Mouse (Mus musculus) adrenal gland, adult 18-20 months (tissue): ENCODE measurements around the gene Tlr13. TPM values are rescaled to one million over a fixed set of nuclear protein-coding genes. Genes with fewer than 3 reads are reported as not detected.

Source experiments
- DNase-seq, 2 experiments: peaks; one replicate each; pipeline ENCODE4 v3.0.0; 2021 to 2022; ENCODE audit warnings: low spot score in 2 of 2
- long read RNA-seq, 2 experiments: library from polyadenylated mRNA; stranded (forward); transcript quantifications; one replicate each; pipeline ENCODE4 v2.0.0; 2021
- total RNA-seq, 2 experiments: library from RNA; stranded (reverse); gene quantifications; 1 replicate in 1 of 2; 2 replicates in 1 of 2; pipeline ENCODE4 v1.2.3; 2021

Gene Tlr13
- 1 to 10 TPM; 2.1 to 4.3 TPM for total RNA-seq
- long read RNA-seq, experiment 1, full-length matches to known transcripts = 1 of 1 reads
- long read RNA-seq, experiment 1, partial matches to known transcripts = 0 of 1 reads
- long read RNA-seq, experiment 1, other reads (novel, unspliced or antisense) = 0 of 1 reads
- long read RNA-seq, experiment 2, full-length matches to known transcripts = 1 of 1 reads
- long read RNA-seq, experiment 2, partial matches to known transcripts = 0 of 1 reads
- long read RNA-seq, experiment 2, other reads (novel, unspliced or antisense) = 0 of 1 reads

DNA sequence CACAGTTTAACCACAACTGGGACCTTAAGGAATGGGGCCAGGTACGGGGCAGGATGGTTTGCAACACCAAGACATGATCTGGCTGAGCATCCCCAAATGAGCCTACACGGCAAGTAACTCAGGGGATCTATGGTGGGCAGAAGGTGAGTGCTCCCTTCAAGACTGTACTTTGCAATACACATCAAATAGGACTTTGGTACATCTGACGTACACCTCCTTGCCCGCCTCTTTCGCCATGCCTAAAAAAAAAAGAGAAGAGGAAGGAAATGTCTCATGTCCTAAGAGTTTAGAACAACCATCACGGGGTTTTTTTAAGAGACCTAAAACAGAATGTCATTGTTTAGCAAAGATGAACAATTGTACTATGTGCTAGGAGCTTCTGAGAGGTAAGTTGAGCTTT lies at the start of gene Tlr13:
Gene Tlr13 (plus strand): TSS at position 269 of the 400 bp plus-strand sequence.
- DNase-seq = no peak

DNA sequence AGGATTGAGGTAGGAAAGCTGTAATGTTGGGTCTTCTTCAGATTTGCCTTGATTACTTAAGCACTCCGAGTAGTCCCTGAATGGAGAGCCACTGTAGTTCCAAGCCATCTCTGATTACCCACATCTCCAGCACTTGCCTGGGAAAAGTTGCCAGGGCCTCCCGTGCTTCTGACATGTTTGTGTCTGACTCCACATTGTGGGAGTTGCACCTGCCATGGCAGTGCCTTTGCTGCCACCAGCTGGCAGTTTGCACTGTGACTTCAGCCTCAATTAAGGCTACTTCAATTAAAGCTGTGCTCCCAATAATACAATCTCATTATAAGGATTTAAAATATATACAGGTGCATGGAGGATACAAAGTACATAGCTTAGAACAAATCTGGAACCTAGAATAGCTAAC lies 37.5 kb upstream of the Tlr13 start:
- no peak for DNase-seq

DNA sequence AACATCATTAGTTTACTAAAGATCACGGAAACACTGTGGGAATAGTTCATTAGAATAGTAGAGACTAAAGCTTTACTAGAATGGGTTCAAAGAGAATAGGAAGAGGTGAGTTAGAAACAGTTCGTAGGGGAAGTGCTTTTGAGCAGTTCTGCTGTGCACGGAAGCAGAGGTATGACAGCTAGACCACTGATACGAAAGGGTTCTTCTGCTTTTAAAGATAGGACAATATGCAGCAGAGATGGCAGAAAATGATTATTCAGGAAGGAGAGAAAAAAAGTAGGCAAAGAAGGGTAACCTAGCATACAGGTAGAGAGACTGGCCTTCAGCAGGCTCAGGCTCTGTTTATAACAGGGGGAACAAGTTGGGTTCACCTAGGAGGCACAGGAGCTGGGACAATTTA lies 29.1 kb upstream of the Tlr13 start:
- no peak for DNase-seq

DNA sequence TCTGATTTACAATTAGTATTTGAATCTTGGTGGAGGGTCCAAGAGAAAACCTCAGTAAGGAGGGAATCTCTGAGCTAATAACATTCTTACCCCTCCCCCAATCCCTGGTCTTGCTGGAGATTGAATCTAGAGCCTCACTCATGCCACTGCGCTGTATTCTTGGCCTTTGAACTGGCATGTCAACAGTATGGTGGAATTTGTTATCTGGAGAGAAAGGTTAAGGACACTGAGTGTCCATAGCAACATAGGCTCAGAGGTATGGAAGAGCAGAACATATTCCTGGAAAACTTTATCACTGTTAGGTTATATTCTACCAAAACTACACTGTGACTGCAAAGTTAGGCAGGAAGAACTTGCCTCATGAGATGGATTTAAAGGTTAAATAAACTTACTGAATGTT lies 28.3 kb upstream of the Tlr13 start:
- DNase-seq = no peak

DNA sequence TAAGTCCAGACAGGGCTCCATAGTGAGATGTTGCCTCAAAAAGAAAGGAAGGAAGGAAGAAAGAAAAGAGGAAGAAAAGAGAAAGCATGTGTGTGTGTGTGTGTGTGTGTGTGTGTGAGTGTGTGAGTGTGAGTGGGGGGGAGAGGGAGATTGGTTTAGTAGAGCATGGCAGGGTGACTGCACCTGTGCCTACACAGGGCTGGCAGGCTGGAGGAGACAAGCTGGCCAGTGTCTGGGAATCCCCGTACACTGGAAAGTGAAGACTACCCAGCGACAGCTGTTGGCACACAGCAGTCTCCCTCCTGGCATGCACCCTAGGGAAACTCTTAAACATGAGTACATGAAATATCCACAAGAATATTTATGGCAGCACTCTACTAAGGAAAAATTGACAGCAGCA lies 20.2 kb upstream of the Tlr13 start:
- no peak for DNase-seq

DNA sequence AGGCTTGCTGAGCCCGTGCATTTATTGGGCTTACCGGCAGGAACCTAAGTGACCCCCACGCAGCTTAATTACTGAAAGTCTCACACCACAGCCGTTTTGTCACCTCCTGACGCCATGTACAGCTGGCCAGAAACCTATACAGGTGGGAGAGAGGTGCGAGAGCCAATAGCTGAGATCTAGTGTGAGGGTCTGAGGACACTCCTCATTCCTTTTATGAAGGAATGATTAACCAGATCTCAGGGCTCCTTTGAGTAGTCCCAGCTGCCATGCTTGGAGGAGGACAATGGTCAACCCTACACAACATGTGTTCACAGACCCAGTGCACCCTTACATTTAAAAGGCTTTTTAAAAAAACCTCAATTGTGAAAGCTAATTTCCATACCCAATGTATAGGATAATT lies 14.7 kb upstream of the Tlr13 start:
- DNase-seq = no peak

DNA sequence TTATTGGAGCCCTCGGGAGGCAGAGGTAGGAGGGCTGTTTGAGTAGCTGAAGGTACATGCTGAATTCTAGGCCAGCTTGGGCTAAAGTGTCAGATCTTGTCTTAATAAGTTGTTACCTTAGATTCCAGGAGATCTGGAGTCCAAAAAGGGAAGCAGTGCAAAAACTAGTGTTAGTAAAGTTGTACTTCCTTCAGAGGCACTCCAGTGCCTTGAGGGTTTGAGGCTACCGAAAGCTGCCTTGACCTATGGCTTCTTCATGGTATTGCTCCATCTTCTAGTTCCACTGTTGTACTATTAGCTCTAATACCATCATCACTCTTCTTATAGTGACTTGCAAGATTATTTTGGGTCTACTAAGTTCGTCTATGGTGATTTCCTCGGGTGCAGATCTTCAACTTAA lies 13.1 kb upstream of the Tlr13 start:
- DNase-seq = no peak

DNA sequence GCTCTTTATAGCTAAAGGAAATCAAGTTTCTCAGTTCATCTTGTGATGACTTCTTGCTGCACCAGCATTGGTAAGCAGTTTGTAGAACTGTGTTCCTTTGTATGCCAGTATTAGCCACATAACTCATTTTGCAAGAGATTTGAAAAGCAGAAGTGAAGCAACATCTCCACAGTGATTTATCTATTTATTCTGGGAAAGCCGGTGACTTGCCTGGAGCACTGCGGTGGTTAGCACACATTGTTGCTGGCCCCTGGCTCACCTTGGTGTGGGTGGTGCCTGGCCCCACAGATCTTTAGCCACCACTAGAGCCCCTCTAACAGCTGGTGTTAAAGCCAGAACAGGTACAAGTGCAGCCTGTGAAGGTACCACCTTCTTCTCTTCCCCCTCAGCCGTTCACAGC lies 8.1 kb upstream of the Tlr13 start:
- DNase-seq = peak in 1 of 2 experiments; percentile 20

DNA sequence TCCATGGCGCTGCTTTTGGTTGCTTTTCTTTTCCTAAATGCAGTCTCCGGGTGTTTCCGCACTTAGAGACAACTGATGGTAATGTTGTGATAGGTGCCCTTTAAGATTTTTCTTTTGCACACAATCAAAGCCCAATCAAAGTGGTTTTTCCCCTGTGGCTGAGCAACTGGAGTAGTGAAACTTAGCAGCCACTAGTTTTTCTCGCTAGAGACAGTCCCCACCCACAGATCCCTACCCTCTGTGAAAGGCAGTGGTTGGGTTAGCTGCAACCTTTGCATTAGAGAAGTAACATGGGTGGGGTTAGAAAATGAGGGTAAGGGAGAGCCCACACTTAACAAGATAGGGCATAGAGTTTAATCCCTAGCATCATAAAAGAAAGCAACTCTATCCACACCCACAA lies 7.5 kb upstream of the Tlr13 start:
- no peak for DNase-seq

DNA sequence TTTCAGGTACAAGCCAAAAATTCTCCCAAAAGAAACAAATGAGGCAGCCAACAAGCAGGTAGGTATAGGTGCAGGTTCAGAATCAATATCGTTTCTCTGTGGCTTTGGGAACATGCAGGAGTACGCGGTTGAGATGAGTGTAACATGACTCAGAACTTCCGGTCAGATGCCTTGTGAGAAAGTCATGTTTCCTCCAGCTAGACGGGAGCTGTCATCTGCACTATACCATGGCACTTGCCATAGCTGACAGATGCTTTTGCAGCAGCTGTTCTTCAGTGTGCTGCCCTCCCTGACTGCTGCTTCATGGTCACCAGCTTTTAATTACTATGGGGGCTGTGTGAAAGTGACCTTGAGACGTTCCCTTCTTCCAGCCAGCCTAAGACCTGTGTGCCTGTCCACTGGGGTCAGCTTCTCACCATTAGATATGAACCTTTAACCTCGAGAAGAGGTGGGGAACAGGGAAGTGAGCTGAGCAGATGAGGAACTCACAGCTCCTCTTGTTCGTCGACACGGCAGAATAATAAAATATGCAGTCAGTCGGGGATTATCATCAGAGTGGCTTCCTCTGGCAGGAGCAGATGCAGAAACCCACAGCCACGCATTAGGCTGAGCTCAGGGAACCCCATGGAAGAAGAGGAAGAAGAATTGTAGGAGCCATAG lies 7.0 kb upstream of the Tlr13 start:
- DNase-seq = no peak

DNA sequence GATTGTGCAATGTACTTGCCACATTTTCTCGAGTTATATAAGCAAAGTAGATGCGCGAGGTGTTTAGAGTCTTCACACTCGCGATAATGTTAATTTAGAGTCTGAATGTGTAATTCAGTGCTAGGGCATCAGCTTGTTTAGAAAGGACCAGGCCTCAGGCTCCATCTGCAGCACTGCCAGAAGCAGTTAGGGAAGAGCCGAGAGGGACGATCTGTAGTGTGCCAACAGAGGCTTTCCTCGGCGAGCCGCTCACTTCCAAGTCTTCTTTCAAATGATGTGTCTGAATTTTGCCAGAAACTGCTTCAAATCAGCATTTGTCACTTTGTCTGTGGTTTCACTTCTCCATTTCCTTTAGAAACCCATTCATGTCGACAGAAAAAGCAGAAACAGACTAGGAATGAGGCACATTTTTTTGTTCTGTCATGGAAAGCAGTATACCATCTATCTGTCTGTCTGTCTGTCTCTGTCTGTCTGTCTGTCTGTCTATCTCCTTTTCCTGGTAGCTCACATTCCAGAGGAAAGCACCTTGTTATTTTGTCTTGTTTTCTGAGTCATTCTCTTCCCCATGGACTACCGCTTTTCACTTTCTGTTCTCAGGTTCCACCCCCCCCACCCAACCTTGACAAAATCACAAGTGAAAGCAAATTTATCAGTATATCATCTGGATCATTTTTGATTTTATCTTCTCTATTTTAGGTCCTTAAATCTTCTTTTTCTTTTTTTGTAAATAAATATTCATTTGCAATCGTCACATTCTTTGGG lies 3.5 kb upstream of the Tlr13 start:
- no peak for DNase-seq

DNA sequence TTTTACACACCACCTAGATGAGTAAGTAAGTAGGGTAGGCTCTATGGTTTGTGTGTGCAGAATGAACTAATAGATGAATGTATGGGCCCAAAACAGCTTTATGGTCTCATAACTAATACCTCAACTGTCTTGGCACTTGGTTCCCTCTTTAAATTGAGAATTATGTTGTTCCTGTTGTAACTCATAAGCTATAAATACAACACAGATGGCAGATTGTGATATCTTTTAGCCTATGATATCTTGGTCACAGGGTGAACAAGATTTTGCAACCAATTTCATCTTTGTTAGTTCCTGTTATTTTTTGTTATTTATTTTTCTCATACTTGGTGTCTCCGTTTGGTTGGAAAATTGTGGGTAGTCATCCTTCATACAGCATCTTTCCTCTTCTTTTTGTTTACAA lies 5.2 kb downstream of the Tlr13 start:
- DNase-seq = no peak

DNA sequence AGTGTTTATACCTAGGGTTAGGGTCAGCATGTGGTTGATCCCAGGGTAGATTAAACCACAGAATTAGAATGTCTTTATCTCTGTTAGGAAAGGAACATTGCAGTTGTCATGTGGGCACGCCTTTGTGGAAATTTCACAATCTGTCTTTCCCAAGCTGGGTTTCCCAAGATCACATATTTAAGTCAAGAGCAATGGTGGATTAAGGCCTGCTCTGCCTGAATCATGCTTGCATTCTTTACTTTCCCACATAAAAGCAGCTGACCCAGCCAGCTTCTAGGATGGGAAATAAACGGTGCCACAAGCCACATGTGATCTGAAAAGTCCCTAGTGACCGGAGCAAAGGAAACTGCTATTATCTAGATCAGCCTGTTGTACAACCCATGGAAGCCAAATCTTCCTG lies 6.5 kb downstream of the Tlr13 start:
- DNase-seq = no peak

DNA sequence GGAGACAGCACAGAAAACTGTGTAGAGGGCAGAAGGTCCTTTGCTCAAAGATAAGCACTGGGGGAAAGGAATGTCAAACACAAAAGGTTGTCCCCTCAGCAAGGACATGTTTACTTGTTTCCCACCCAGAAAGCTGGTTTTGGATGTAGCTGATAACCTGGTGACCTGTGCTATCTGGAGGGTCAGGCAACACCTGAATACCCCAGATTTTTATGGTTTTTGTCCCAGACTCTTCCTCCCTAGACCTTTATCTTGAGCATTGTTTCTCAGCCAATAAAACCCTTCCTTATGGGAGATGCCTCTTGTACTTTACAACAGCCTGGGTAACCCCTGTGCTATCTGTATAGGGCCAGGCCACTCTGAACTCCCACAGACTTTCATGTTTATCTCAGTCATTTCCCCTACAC lies 11.2 kb downstream of the Tlr13 start:
- DNase-seq = no peak

DNA sequence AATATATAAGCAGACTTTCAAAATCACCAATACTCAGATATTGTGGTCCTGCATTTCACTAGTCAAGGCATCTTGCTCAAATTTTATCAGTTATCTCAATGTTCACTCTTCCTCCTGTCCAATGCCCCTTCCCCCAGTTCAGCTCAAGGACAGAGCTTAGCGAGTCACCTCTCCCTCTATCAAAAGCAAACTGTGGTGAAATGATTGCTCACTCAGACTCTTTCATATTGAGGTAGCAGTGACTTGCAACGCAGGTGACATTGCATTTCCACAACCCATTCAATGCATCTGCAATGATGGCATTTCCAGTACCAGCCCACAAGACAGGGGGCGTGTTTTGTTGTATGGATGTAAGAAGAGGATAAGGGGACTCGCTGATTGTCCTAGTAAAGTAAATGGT lies 12.9 kb downstream of the Tlr13 start:
- no peak for DNase-seq

DNA sequence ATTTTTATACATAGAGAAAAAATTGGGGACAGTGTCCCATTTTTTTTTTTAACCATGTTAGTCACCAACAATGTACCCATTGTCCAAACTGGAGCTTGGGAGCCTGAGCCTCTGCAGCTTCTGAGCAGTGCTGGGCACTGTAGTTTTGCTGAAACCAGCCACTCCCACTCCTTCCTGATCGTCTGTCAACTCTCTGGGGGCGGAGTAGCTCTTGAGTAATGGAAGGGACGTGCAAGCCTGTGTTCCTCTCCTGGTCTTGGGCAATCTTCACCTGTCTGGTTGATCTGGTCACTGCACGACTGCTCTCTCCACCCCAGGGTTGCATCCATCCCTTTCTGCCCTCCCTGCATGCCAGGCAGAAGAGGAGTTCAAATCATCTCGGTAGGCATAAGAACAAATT lies 21.0 kb downstream of the Tlr13 start:
- DNase-seq = no peak

DNA sequence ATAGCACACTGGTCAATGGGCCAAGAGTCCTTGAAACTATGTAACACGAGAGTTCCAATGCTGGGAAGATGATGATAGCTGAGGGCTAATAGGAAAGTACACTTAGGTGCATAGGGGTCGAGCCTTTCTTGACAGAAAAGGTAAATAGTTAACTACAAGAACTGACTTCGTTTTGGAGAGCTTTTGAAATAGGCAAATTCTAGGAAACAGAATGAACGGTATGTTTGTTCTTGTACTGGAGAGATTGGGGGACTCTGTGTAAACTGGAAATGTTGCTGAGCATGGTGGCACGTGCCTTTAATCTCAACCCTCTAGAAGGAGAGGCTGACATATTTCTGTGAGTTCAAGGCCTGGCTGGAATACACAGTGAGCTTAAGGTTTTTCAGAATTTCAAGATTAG lies 21.6 kb downstream of the Tlr13 start:
- no peak for DNase-seq

DNA sequence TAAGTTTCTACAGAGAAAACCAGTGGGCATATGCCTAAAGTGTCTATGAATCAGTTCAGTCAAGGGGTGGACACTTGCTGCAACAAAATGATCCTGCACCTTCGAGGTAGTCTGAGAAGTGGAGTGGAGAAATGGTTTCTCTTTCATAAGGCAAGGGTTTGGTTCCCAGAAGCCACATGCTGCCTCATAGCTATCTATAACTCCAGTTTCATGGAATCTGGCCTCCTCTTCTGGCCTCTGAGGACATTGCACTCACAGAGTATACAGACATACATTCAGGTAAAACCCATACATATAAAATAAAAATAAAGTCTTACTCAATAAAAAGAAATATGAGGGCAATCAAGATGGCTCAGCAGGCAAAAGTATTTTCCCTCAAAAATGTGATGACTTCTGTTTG lies 22.1 kb downstream of the Tlr13 start:
- no peak for DNase-seq

DNA sequence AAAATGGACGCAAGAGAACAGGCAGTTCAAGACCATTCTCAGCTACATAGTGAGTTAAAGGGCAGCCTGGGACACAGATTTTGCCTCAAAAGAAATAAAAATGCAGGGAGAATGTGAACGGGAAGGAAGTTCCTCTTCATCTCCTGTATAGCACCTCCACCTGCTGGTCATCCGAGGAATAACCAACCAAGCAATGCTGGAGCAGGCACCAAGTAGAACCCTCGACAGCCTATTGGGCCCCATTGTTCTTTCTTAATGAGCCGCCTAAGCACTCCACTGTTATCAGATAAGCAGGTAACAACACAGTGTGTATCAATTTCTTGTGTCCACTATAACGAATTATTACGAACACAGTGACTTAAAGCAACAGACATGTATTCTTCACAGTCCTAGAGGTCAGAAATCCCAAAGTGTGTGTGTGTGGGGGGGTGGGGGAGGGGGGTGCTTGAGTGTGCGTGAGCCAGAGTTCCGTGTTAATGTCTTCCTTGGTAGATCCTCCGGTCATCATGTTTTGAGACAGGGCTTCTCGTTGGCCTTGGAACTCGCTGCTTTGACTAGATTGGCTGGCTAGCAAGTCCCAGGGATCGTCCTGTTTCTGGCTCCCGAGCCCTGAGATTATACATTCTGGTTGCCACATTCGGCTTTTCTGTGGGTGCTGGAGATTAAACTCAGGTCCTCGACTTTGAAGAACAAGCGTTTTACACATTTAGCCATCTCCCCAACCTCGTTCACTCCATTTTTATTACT lies 28.3 kb downstream of the Tlr13 start:
- peak; percentile 55 to 63 for DNase-seq

DNA sequence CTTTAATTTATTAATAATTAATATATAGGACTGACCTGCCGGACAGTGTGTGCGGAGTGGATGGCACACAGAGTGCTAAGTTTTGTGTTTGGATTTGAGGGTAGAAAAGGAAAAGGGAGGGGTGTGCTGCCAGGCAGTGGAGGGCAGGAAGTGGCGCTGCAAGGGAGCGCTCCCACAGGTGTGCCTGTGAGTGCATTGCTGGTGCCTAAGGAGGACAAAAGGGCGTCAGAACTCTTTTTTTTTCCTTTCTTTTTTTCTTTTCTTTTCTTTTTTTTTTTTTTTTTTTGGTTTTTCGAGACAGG lies 28.8 kb downstream of the Tlr13 start:
- no peak for DNase-seq

DNA sequence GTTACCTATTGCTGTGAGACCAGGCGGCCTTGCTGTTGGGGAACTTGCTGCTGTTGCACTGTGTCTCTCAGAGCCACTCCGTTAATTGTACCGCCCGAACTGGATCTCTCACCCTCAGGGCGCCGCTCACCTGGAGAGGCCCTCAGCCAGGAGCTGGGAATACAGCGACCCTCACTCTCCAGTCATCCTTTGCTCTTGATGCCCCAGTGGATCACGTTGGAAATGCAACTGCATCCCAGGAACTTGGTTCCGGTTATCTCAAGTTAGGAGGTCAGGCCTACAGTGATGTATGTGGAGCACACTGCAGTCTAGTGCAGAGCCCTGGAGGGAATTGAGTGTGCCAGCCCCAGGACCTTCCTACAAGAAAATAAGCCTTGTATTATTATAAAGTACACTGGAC lies 33.3 kb downstream of the Tlr13 start:
- DNase-seq = no peak

DNA sequence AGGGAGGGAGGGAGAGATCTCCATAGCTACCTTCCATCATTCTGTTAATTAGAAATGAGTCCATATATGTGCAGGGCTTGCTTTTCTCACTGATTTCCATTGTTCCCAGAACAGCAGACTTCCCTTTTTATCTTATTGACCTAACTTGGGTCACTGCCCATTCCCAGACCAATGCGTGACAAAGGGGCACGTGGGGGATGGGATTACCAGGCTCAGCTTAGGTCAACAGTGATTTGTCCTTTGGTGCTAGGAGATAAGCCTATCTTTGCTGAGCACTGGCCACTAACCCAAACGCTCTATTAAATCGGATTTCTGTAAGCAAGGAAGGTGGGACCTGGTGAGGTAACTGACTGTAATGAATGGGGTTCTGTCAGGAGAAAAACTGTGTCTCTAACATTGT lies 41.3 kb downstream of the Tlr13 start:
- no peak for DNase-seq
